Mouse (Mus musculus) ES-Bruce4 (cell line): ENCODE measurements at regions not wholly inside any gene's neighbourhood (a gene's known extent, or its start where the extent isn't known, plus 50 kb on each side); places are given as distances from the start of the nearest gene placed in this dataset.

Experiments
- H3K27ac ChIP-seq: 2 replicates; pipeline ENCODE4 v1.5.1; 2012; ENCODE audit warnings: low read length, inconsistent platforms; ENCODE audit not compliant: insufficient read depth
- H3K27me3 ChIP-seq: 2 replicates; pipeline ENCODE4 v1.6.1; 2012; ENCODE audit warnings: mild to moderate bottlenecking, low read length, inconsistent platforms; ENCODE audit not compliant: control insufficient read depth, poor library complexity, insufficient read depth, severe bottlenecking
- H3K36me3 ChIP-seq: 2 replicates; pipeline ENCODE4 v1.6.1; 2012; ENCODE audit warnings: inconsistent platforms, mild to moderate bottlenecking, low read length, moderate library complexity; ENCODE audit not compliant: control insufficient read depth, poor library complexity, insufficient read depth, severe bottlenecking
- H3K4me1 ChIP-seq: one replicate; pipeline ENCODE4 v1.8.1; 2011; ENCODE audit warnings: low read length; ENCODE audit not compliant: control insufficient read depth, insufficient read depth
- H3K4me3 ChIP-seq: 2 replicates; pipeline ENCODE4 v1.5.1; 2011; ENCODE audit warnings: low read depth, mild to moderate bottlenecking, low read length
- H3K9ac ChIP-seq: 2 replicates; pipeline ENCODE4 v1.6.1; 2012; ENCODE audit warnings: low read depth, mild to moderate bottlenecking, inconsistent platforms; ENCODE audit not compliant: poor library complexity, severe bottlenecking
- H3K9me3 ChIP-seq: replicated peaks from 2 replicates; pipeline ENCODE4 v1.6.1; 2012; ENCODE audit warnings: mild to moderate bottlenecking, low read length, inconsistent platforms; ENCODE audit not compliant: control insufficient read depth, poor library complexity, insufficient read depth, severe bottlenecking
- CTCF ChIP-seq: IDR thresholded peaks from one replicate; pipeline ENCODE4 v1.8.1; 2011; ENCODE audit warnings: low read depth, low read length
- EP300 ChIP-seq: IDR thresholded peaks from 2 replicates; pipeline ENCODE4 v1.6.1; 2011; ENCODE audit warnings: low read depth, low read length; ENCODE audit not compliant: insufficient read depth
- POLR2A ChIP-seq: IDR thresholded peaks from one replicate; pipeline ENCODE4 v1.8.1; 2011; ENCODE audit warnings: low read length; ENCODE audit not compliant: insufficient read depth

DNA sequence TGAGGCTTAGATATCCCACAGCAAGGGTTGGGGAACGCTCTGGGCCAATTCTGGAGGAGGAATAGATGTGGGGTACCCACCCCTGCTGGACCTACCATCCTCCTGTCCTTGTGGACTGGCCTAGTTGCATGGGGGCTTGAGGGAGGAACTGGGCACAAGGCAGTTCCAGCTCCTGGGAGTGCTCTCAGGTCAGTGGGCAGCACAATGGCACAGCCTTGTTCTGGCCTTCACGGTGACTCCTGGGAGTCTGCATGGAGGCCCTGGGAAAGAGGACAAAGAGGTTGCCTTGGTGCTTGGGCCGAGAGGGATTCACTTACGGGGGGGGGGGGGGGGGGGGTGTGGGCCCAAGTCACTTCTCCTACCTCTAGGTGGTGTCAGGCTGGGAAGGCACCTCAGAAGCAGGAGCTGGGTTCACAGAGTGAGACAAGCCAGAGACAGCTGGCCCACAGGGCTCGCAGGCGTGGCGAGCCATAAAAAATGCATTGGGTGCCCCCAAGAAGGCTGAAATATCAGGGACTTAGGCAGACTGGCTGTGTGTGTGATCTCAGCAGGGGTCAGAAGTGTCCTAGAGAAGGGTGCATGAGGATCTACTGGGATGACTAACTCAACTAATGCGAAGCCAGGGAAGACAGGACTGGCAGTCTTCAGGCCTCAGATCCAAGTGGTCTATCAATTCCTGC is 83.7 kb downstream of the 1700001O22Rik start:
- TF ChIP-seq POLR2A (no peak), CTCF (no peak), EP300 (no peak)
- Histone ChIP-seq H3K9me3 (no peaks in the 10 kb centered on the region), H3K9ac (0 out of 2 replicates have a peak overlapping the region, but pooled peaks have one; percentile 3), H3K27me3 (no peaks in the 10 kb centered on the region), H3K4me1 (peaks cover 13% of the 10 kb centered on the region), H3K27ac (no peak overlapping the region), H3K4me3 (no peak overlapping the region), H3K36me3 (no peaks in the 10 kb centered on the region)

GRCm38 (mm10) chr2:30718741-30719381 is 84.6 kb downstream of the 1700001O22Rik start:
- H3K27ac ChIP-seq, result 0 out of 2 replicates have a peak overlapping the region, but pooled peaks have one; percentile 16
- H3K4me1 ChIP-seq, result peaks cover 13% of the 10 kb centered on the region
- H3K9me3 ChIP-seq, result no peaks in the 10 kb centered on the region
- H3K36me3 ChIP-seq, result no peaks in the 10 kb centered on the region
- no peaks in the 10 kb centered on the region for H3K27me3 ChIP-seq
- H3K4me3 ChIP-seq, result peak overlapping the region; percentile 40
- no peak for TF ChIP-seq EP300
- no peak for TF ChIP-seq CTCF
- no peak for TF ChIP-seq POLR2A
- peak overlapping the region; percentile 3; the same call in 1 of the 2 replicates for H3K9ac ChIP-seq

DNA sequence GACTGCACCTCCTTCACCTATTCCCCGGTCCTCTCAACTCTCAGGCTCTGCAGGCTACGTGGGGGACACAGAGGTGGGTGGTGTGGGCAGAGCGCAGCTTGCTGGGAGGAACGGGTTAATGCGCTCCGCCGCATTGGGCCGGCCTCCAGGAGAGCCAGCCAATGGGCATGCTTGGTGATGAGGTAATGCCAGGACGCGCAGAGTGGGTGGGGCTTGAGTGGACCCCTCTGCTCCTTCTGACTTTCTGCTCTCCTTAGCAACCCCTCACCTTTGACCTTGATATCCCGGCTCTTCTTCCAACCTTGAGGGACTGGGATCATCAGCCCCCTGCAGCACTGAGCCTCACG is 85.2 kb downstream of the 1700001O22Rik start:
- H3K27ac ChIP-seq, result peak overlapping the region; percentile 11; the same call in 1 of the 2 replicates
- no peak for TF ChIP-seq CTCF
- peak; percentile 4 for TF ChIP-seq POLR2A
- TF ChIP-seq EP300, result 0 out of 2 replicates have a peak, but pooled peaks have one; percentile 22
- H3K4me3 ChIP-seq, result peak overlapping the region; percentile 70
- H3K27me3 ChIP-seq, result no peaks in the 10 kb centered on the region
- peak overlapping the region; percentile 6 for H3K9ac ChIP-seq
- no peaks in the 10 kb centered on the region for H3K9me3 ChIP-seq
- no peaks in the 10 kb centered on the region for H3K36me3 ChIP-seq
- H3K4me1 ChIP-seq, result peaks cover 13% of the 10 kb centered on the region

- H3K27me3 ChIP-seq, result no peaks in the 10 kb centered on the region
- no peaks in the 10 kb centered on the region for H3K9me3 ChIP-seq
- no peaks in the 10 kb centered on the region for H3K36me3 ChIP-seq
- H3K4me1 ChIP-seq, result peaks cover 13% of the 10 kb centered on the region
- peak overlapping the region; percentile 70 for H3K4me3 ChIP-seq
- peak; percentile 1 for TF ChIP-seq POLR2A
- no peak for TF ChIP-seq EP300
- peak overlapping the region; percentile 11; the same call in 1 of the 2 replicates for H3K27ac ChIP-seq
- peak overlapping the region; percentile 6 for H3K9ac ChIP-seq
Observed at GRCm38 (mm10) chr2:30717566-30718328, 85.7 kb downstream of the 1700001O22Rik start.

DNA sequence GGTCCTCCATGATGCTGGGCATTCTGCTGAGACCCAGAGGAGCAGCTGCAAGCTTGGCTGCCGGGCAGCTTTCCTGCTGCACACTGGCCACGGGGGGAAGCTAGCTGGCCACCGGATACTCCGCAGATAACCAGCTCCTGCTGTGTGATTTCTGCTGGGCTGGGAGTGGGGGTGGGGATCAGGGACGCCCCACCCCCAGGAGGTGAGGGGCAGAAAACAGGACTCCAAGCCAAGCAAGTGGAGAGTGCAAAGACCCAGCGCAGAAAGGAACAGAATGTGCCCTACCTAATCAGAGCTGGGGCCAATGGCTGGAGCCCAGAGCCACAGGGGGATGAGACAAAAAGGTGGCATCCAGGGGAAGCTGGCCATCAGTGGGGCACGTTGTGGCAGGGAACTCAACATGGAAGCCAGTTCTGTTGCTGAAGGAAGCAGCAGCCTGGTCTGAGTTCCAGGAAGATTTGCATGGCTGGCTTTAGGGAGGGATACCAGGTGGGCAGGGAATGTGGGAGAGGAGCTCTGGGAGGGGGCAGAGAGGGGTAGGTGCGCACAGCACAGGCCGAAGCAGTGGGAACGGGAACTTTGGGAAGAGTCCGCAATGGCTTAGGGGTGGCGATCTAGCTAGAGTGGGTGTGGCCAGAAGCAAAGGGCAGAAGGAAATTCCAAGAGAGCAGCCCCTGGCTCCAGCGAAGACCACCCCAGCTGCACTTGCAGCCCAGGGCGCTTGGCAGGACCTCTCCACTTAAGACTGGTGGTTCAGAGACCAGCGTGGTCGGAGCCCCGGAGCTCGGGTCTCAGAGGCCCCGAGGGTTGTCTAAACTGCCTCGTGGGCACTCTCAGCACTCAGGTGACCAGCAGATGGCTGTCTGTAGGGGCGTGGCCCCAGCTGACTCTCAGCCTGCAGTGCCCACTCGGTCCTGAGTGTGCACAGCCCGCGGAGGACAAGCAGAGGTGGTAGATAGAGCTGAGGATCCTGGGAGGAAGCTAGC is 86.6 kb downstream of the 1700001O22Rik start:
- no peaks in the 10 kb centered on the region for H3K9me3 ChIP-seq
- TF ChIP-seq CTCF (no peak), EP300 (0 out of 2 replicates have a peak, but pooled peaks have one; percentile 4)
- peak overlapping the region; percentile 15 for H3K4me3 ChIP-seq
- H3K9ac ChIP-seq, result peak overlapping the region; percentile 6
- no peaks in the 10 kb centered on the region for H3K27me3 ChIP-seq
- no peaks in the 10 kb centered on the region for H3K36me3 ChIP-seq
- peaks cover 13% of the 10 kb centered on the region for H3K4me1 ChIP-seq
- 0 out of 2 replicates have a peak overlapping the region, but pooled peaks have one; percentile 3 for H3K27ac ChIP-seq
